Mouse (Mus musculus) liver, embryonic 18 days (tissue): ENCODE results near the gene Mmp23. TPM values are rescaled to one million over a fixed set of nuclear protein-coding genes. Genes with fewer than 3 reads are reported as not detected.

Source experiments
- polyA plus RNA-seq: library from polyadenylated mRNA; depleted of rRNA; stranded (reverse); fragments of >200 nt; gene quantifications from 2 replicates; pipeline ENCODE4 v1.2.3, GENCODE M21; 2012; rRNA removed

Gene Mmp23
- polyA plus RNA-seq = 8.9 and 9.8 TPM in 2 replicates

GRCm38 (mm10) chr4:155653086-155653450 lies at the start of gene Mmp23:
Gene Mmp23, minus strand, starts transcription at chr4:155653384.

GRCm38 (mm10) chr4:155694111-155694481 lies 40.9 kb upstream of the Mmp23 start, which contains the start of gene Fndc10:
Gene Fndc10, plus strand, starts transcription at chr4:155694342.

GRCm38 (mm10) chr4:155668689-155669597 lies 15.8 kb upstream of the Mmp23 start, which contains the start of gene Mib2:
Gene Mib2, minus strand, starts transcription at chr4:155669198.

GRCm38 (mm10) chr4:155645308-155645707 lies 7.9 kb downstream of the Mmp23 start, which contains the start of gene Gm10563:
Gene Gm10563, minus strand, starts transcription at chr4:155645408.

GRCm38 (mm10) chr4:155624338-155625291 lies 28.6 kb downstream of the Mmp23 start, which contains the start of gene Cdk11b:
Gene Cdk11b, plus strand, starts transcription at chr4:155624854.

GRCm38 (mm10) chr4:155601091-155601996 lies 51.8 kb downstream of the Mmp23 start, which contains the start of gene Slc35e2:
Gene Slc35e2, plus strand, starts transcription at chr4:155601416.

Other genes starting within 250 kb of the Mmp23 start
- 0.08 and 0.09 TPM in 2 replicates for gene Cfap74, start 244.2 kb downstream of the Mmp23 start, polyA plus RNA-seq
- gene Tmem52, start 184.3 kb downstream of the Mmp23 start, polyA plus RNA-seq = 0.38 and 0.43 TPM in 2 replicates
- 118 and 120 TPM in 2 replicates for gene Gnb1, start 162.0 kb downstream of the Mmp23 start, polyA plus RNA-seq
- 46.0 and 46.7 TPM in 2 replicates for gene Nadk, start 91.0 kb downstream of the Mmp23 start, polyA plus RNA-seq
- 5.5 and 5.7 TPM in 2 replicates for gene Slc35e2, start 52.0 kb downstream of the Mmp23 start, polyA plus RNA-seq
- gene Cdk11b, start 28.5 kb downstream of the Mmp23 start, polyA plus RNA-seq = 17.0 and 20.1 TPM in 2 replicates
- not detected in 2 replicates for gene Gm10563, start 8.0 kb downstream of the Mmp23 start, polyA plus RNA-seq
- gene Mib2, start 15.8 kb upstream of the Mmp23 start, polyA plus RNA-seq = 8.4 and 10.7 TPM in 2 replicates
- 0.55 and 0.61 TPM in 2 replicates for gene Fndc10, start 41.0 kb upstream of the Mmp23 start, polyA plus RNA-seq
- gene Ssu72, start 51.4 kb upstream of the Mmp23 start, polyA plus RNA-seq = 49.1 and 49.2 TPM in 2 replicates
- 0.16 and 0.23 TPM in 2 replicates for gene Tmem240, start 81.4 kb upstream of the Mmp23 start, polyA plus RNA-seq
- gene Atad3a, start 107.7 kb upstream of the Mmp23 start, polyA plus RNA-seq = 41.4 and 52.8 TPM in 2 replicates
- 0.10 and 0.16 TPM in 2 replicates for gene Vwa1, start 121.3 kb upstream of the Mmp23 start, polyA plus RNA-seq
- 0.55 and 0.60 TPM in 2 replicates for gene Tmem88b, start 132.5 kb upstream of the Mmp23 start, polyA plus RNA-seq
- gene Ankrd65, start 137.1 kb upstream of the Mmp23 start, polyA plus RNA-seq = 0.06 and 0.08 TPM in 2 replicates
- 50.2 and 58.8 TPM in 2 replicates for gene Mrpl20, start 149.5 kb upstream of the Mmp23 start, polyA plus RNA-seq
- gene Ccnl2, start 159.1 kb upstream of the Mmp23 start, polyA plus RNA-seq = 103 and 115 TPM in 2 replicates
- 67.1 and 69.6 TPM in 2 replicates for gene Aurkaip1, start 177.9 kb upstream of the Mmp23 start, polyA plus RNA-seq
- gene Mxra8, start 186.3 kb upstream of the Mmp23 start, polyA plus RNA-seq = 14.4 and 15.6 TPM in 2 replicates
- 25.7 and 28.6 TPM in 2 replicates for gene Dvl1, start 194.0 kb upstream of the Mmp23 start, polyA plus RNA-seq
- gene Tas1r3, start 210.0 kb upstream of the Mmp23 start, polyA plus RNA-seq = 0.14 and 0.15 TPM in 2 replicates
- 5.5 and 6.5 TPM in 2 replicates for gene Cptp, start 216.1 kb upstream of the Mmp23 start, polyA plus RNA-seq
- gene Ints11, start 216.2 kb upstream of the Mmp23 start, polyA plus RNA-seq = 16.9 and 18.1 TPM in 2 replicates
- 14.0 and 16.1 TPM in 2 replicates for gene Pusl1, start 238.4 kb upstream of the Mmp23 start, polyA plus RNA-seq
- gene Acap3, start 238.4 kb upstream of the Mmp23 start, polyA plus RNA-seq = 5.1 and 6.3 TPM in 2 replicates